In genomic region chr9:44126746-44127145, GRCm38 (mm10) we compare ENCODE assay signal across 10 mouse cellular contexts. TPM values are rescaled to one million over a fixed set of nuclear protein-coding genes. Genes with fewer than 3 reads are reported as not detected.
DNase-seq lines count a peak whose midpoint lies in the region; ATAC-seq lines count a peak whose summit lies in the region.
"Had no signal": no experiment of that assay in that cellular context is flagged by ENCODE, and none has a peak within 500 bp of the region (broad histone marks: within the 10 kb centered on the region; RNA-seq: fewer than 3 reads in every experiment).

No protein-coding gene starts in this region.

- no peak for ATAC-seq in heart, embryonic 16.5 days (replicated peaks; ENCODE audit: extremely low read depth, insufficient read depth, low FRiP score)

- H3K4me2 ChIP-seq in heart, embryonic 16.5 days (ENCODE audit: low read depth, low read length), result no peak overlapping the region

- no peak overlapping the region for H3K4me3 ChIP-seq in heart, embryonic 16.5 days (ENCODE audit: low read length)
- no peak overlapping the region for H3K4me3 ChIP-seq in heart, embryonic 10.5 days

- no peaks in the 10 kb centered on the region for H3K27me3 ChIP-seq in heart, embryonic 16.5 days (ENCODE audit: control insufficient read depth, insufficient read depth, low read length)
- peaks cover 8% of the 10 kb centered on the region; the same call in 1 of the 2 replicates for H3K27me3 ChIP-seq in heart, embryonic 10.5 days (ENCODE audit: insufficient read depth, poor library complexity, severe bottlenecking)

- peak; percentile 11 for DNase-seq in cerebellum, adult 11-12 months
- no peak for DNase-seq in cerebellum, adult 9-11 months
- DNase-seq in heart, embryonic 10.5 days (ENCODE audit: low spot score), result no peak
- DNase-seq in lung, postnatal 4 days, result peak; percentile 23 to 34
- DNase-seq in lung, postnatal 36 days, result no peak
- no peak for DNase-seq in thymus, adult 18-20 months
- DNase-seq in embryo, embryonic 10.5 days (ENCODE audit: low spot score), result no peak

- H3K9me3 ChIP-seq in heart, embryonic 16.5 days (replicated peaks; ENCODE audit: control insufficient read depth, low read length), result no peaks in the 10 kb centered on the region
- no peaks in the 10 kb centered on the region for H3K9me3 ChIP-seq in heart, embryonic 10.5 days
- H3K9me3 ChIP-seq: G1E had no signal

- H3K4me1 ChIP-seq in heart, embryonic 16.5 days (ENCODE audit: control insufficient read depth, insufficient read depth, low read length), result peaks cover 32% of the 10 kb centered on the region
- peaks cover 43% of the 10 kb centered on the region for H3K4me1 ChIP-seq in heart, embryonic 10.5 days

- no peak overlapping the region for H3K9ac ChIP-seq in heart, embryonic 16.5 days (ENCODE audit: low read length)

- peak overlapping the region; percentile 34 for H3K27ac ChIP-seq in heart, embryonic 16.5 days (ENCODE audit: low read length)
- H3K27ac ChIP-seq in heart, embryonic 10.5 days, result no peak overlapping the region

- 73% methylated on average over 3 of the region's 3 CpGs for WGBS in heart, embryonic 16.5 days
- 77% methylated on average over 3 of the region's 3 CpGs for WGBS in heart, embryonic 10.5 days

- H3K36me3 ChIP-seq in heart, embryonic 16.5 days (ENCODE audit: control insufficient read depth, insufficient read depth), result no peaks in the 10 kb centered on the region
- H3K36me3 ChIP-seq in heart, embryonic 10.5 days, result no peaks in the 10 kb centered on the region
- H3K36me3 ChIP-seq: G1E had no signal

RNA-seq across cellular contexts. Expression of gene Mcam, which starts 7.5 kb away (rescaled TPM):
- 104 and 111 TPM in 2 replicates for polyA plus RNA-seq in heart, embryonic 16.5 days (2015; fragmentation: Nextera tagmentation; extraction: Ambion mirVana)
- 34.6 and 67.0 TPM in 2 replicates for polyA plus RNA-seq in heart, embryonic 10.5 days (2016; fragmentation: Nextera tagmentation; extraction: Ambion mirVana)
- polyA plus RNA-seq: G1E had no signal

RNA-seq across cellular contexts. Expression of gene Rnf26, which starts 13.4 kb away (rescaled TPM):
- polyA plus RNA-seq in heart, embryonic 16.5 days (2015; fragmentation: Nextera tagmentation; extraction: Ambion mirVana), result 31.7 and 36.6 TPM in 2 replicates
- polyA plus RNA-seq in heart, embryonic 10.5 days (2016; fragmentation: Nextera tagmentation; extraction: Ambion mirVana), result 53.6 and 55.8 TPM in 2 replicates

RNA-seq across cellular contexts. Expression of gene Gm49380, which starts 13.4 kb away (rescaled TPM):
- polyA plus RNA-seq in heart, embryonic 16.5 days (2015; fragmentation: Nextera tagmentation; extraction: Ambion mirVana), result 0.07 and 0.20 TPM in 2 replicates
- 0.07 and 0.18 TPM in 2 replicates for polyA plus RNA-seq in heart, embryonic 10.5 days (2016; fragmentation: Nextera tagmentation; extraction: Ambion mirVana)
- polyA plus RNA-seq: G1E; hindbrain, postnatal 0 days had no signal

RNA-seq across cellular contexts. Expression of gene C1qtnf5, which starts 19.7 kb away (rescaled TPM):
- 3.5 and 4.2 TPM in 2 replicates for polyA plus RNA-seq in heart, embryonic 16.5 days (2015; fragmentation: Nextera tagmentation; extraction: Ambion mirVana)
- polyA plus RNA-seq in heart, embryonic 10.5 days (2016; fragmentation: Nextera tagmentation; extraction: Ambion mirVana), result 0.50 TPM in 1 of 2 replicates, not detected in the other

RNA-seq across cellular contexts. Expression of gene Mfrp, which starts 25.2 kb away (rescaled TPM):
- polyA plus RNA-seq in heart, embryonic 16.5 days (2015; fragmentation: Nextera tagmentation; extraction: Ambion mirVana), result 0.12 TPM in 1 of 2 replicates, not detected in the other
- 0.21 TPM in 1 of 2 replicates, not detected in the other for polyA plus RNA-seq in heart, embryonic 10.5 days (2016; fragmentation: Nextera tagmentation; extraction: Ambion mirVana)
- polyA plus RNA-seq: G1E had no signal

Comparison
In these comparisons a context has a peak if more than half of its experiments do, and no peak if none do; other contexts are left out.
1. DNase-seq: peak in cerebellum, adult 11-12 months (single experiment) and lung, postnatal 4 days (2 of 2); none in cerebellum, adult 9-11 months (single experiment), heart, embryonic 10.5 days (single experiment), lung, postnatal 36 days (single experiment), thymus, adult 18-20 months (0 of 2) and embryo, embryonic 10.5 days (single experiment).